In genomic region chr2:26139545-26140206, GRCm38 (mm10) we compare ENCODE assay signal across 8 mouse cellular contexts. TPM values are rescaled to one million over a fixed set of nuclear protein-coding genes. Genes with fewer than 3 reads are reported as not detected.
DNase-seq lines count a peak whose midpoint lies in the region; ATAC-seq and TF ChIP-seq lines count a peak whose summit lies in the region.

No protein-coding gene starts in this region.

- H3K4me2 ChIP-seq in liver, embryonic 12.5 days = peak overlapping the region; percentile 86
- H3K4me2 ChIP-seq in neural tube, embryonic 13.5 days = peak overlapping the region; percentile 94

- peaks cover 4% of the 10 kb centered on the region for H3K36me3 ChIP-seq in testis, adult 2 months (ENCODE audit: control insufficient read depth, insufficient read depth, low read length)
- peaks cover 40% of the 10 kb centered on the region for H3K36me3 ChIP-seq in liver, embryonic 12.5 days
- H3K36me3 ChIP-seq in neural tube, embryonic 13.5 days = peaks cover 23% of the 10 kb centered on the region

- 4% methylated on average over 60 of the region's 60 CpGs for WGBS in liver, embryonic 12.5 days (ENCODE audit: insufficient replicate concordance)
- under 1% methylated on average over 60 of the region's 60 CpGs for WGBS in neural tube, embryonic 13.5 days

- H3K9ac ChIP-seq in liver, embryonic 12.5 days = peak overlapping the region; percentile 96
- peak overlapping the region; percentile 94 for H3K9ac ChIP-seq in neural tube, embryonic 13.5 days

- 0 out of 2 replicates have a peak, but pooled peaks have one; percentile 1 for TF ChIP-seq CTCF in testis, adult 2 months (IDR thresholded peaks at IDR 0.05; ENCODE audit: control insufficient read depth, insufficient read depth, insufficient replicate concordance, low read depth, low read length)

- H3K9me3 ChIP-seq in liver, embryonic 12.5 days (replicated peaks) = no peaks in the 10 kb centered on the region
- no peaks in the 10 kb centered on the region; the same call in 1 of the 2 replicates for H3K9me3 ChIP-seq in neural tube, embryonic 13.5 days

- no peak for DNase-seq in cerebellum, adult 8-10 months
- DNase-seq in testis, postnatal 10 days (ENCODE audit: low spot score) = no peak
- no peak for DNase-seq in spleen, adult 12 weeks (ENCODE audit: low spot score)

- H3K4me3 ChIP-seq in testis, adult 2 months (ENCODE audit: control insufficient read depth, low read depth, low read length) = peak overlapping the region; percentile 91
- H3K4me3 ChIP-seq in liver, embryonic 12.5 days = peak overlapping the region; percentile 92
- peak overlapping the region; percentile 77 for H3K4me3 ChIP-seq in neural tube, embryonic 13.5 days

- peak; percentile 45; the same call in 1 of the 2 replicates for ATAC-seq in cerebellum, adult (ENCODE audit: insufficient number of reproducible peaks, low FRiP score, low TSS enrichment)
- ATAC-seq in granulocyte monocyte progenitor cell, adult 5-6 weeks (replicated peaks; ENCODE audit: poor library complexity, severe bottlenecking) = peak; percentile 7; the same call in 1 of the 2 replicates
- ATAC-seq in liver, embryonic 12.5 days = peak; percentile 68
- peak; percentile 70 for ATAC-seq in neural tube, embryonic 13.5 days (ENCODE audit: low read depth)

- no peaks in the 10 kb centered on the region for H3K27me3 ChIP-seq in testis, adult 2 months (ENCODE audit: control insufficient read depth, insufficient read depth, low read length)
- H3K27me3 ChIP-seq in liver, embryonic 12.5 days (replicated peaks) = no peaks in the 10 kb centered on the region
- no peaks in the 10 kb centered on the region for H3K27me3 ChIP-seq in neural tube, embryonic 13.5 days

- TF ChIP-seq POLR2A in testis, adult 2 months (IDR thresholded peaks at IDR 0.05; ENCODE audit: control insufficient read depth, low read depth, low read length) = peak; percentile 12

- H3K27ac ChIP-seq in testis, adult 2 months (ENCODE audit: control insufficient read depth, insufficient read depth, low read depth, low read length) = peak overlapping the region; percentile 98
- H3K27ac ChIP-seq in liver, embryonic 12.5 days = peak overlapping the region; percentile 88
- peak overlapping the region; percentile 98 for H3K27ac ChIP-seq in neural tube, embryonic 13.5 days (replicated peaks)

- H3K4me1 ChIP-seq in testis, adult 2 months (ENCODE audit: control insufficient read depth, insufficient read depth, low read length) = peaks cover 16% of the 10 kb centered on the region
- peaks cover 46% of the 10 kb centered on the region for H3K4me1 ChIP-seq in liver, embryonic 12.5 days
- H3K4me1 ChIP-seq in neural tube, embryonic 13.5 days (replicated peaks) = peaks cover 23% of the 10 kb centered on the region

RNA-seq across cellular contexts. Expression of gene Nacc2, which starts 16.7 kb away (rescaled TPM):
- polyA plus RNA-seq in testis, adult 2 months (2012; rRNA removed) = 5.2 and 5.3 TPM in 2 replicates
- total RNA-seq in granulocyte monocyte progenitor cell, adult 5-6 weeks (2014; fragmentation: Nextera tagmentation) = 0.30 and 0.62 TPM in 2 replicates
- 0.57 and 0.65 TPM in 2 replicates for total RNA-seq in granulocyte monocyte progenitor cell, adult 5-6 weeks (2017)
- 3.0 and 3.2 TPM in 2 replicates for polyA plus RNA-seq in liver, embryonic 12.5 days (2016; fragmentation: Nextera tagmentation; extraction: Ambion mirVana)
- polyA plus RNA-seq in neural tube, embryonic 13.5 days (2015; fragmentation: Nextera tagmentation; extraction: Ambion mirVana) = 18.0 and 19.2 TPM in 2 replicates

Comparison
In these comparisons a context has a peak if more than half of its experiments do, and no peak if none do; other contexts are left out.
1. ATAC-seq: peak in every context shown above with its lines; median percentile 70 in neural tube, embryonic 13.5 days; 68 in liver, embryonic 12.5 days; 45 in cerebellum, adult; 7 in granulocyte monocyte progenitor cell, adult 5-6 weeks.